Mouse (Mus musculus) retina, adult 2 months (tissue): ENCODE data around the gene Art1.
A peak's percentile ranks its signal among the peaks of the same experiment; 100 is the strongest.

Experiments
- DNase-seq: peaks from one replicate; pipeline ENCODE4 v3.0.0-alpha.2; 2012; ENCODE audit warnings: low read depth, low spot score

Art1 gene

DNA sequence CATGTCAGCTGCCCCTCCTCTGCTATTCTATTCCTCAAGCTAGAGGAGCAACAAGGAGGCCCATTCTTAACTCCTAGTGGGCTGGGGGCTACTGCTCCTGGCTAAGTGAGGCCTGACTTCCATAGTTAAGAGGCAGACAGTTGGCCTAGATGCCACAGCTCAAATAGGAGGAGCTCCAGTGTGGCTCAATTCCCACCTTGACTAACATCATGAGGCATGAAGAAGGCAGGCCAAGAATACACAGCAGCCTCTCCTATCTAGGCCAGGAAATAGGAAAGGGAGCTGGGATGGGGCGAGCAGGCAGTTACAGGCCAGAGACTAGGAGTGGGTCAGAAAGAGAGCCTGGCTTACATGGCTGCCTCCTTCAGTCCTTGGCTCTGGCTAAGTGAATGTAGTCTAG lies 6.7 kb downstream of the Art1 start:
- no peak for DNase-seq

GRCm38 (mm10) chr7:102109171-102109570 lies 7.6 kb downstream of the Art1 start, which contains the start of gene Art5:
Gene Art5 (minus strand): TSS chr7:102109489.
- DNase-seq: no peak

GRCm38 (mm10) chr7:102109746-102110145 lies 8.2 kb downstream of the Art1 start:
- no peak for DNase-seq

DNA sequence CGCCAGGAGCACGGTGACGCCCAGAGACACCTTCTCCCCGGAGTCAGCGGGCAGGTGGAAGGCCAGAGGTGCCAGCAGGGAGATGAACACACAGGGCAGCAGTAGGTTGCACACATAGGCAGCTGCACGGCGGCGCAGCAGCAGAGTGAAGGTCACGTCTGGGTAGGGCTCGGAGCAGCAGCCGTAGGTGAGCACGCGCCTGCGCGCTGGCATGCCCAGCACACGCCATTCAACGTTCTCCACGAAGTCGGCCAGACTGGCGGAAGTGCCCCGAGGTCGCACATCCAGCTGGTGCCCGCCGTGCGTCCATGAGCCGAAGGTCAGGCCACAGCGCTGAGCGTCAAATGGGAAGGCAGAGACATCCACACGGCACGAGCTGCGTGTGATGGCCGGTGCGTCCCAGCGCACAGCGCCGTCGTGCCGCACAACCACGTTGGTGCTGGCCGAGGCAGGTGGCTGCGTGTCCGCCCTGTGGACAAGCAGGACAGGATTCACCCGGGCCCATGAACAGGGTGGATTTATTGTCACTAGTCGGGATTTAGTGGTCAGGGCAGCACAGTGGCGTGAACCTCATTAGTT lies 11.7 kb downstream of the Art1 start:
- DNase-seq: no peak

GRCm38 (mm10) chr7:102116579-102117331 lies 15.2 kb downstream of the Art1 start, which contains the start of gene Chrna10:
Gene Chrna10 (minus strand): TSS chr7:102116828.
- no peak for DNase-seq

DNA sequence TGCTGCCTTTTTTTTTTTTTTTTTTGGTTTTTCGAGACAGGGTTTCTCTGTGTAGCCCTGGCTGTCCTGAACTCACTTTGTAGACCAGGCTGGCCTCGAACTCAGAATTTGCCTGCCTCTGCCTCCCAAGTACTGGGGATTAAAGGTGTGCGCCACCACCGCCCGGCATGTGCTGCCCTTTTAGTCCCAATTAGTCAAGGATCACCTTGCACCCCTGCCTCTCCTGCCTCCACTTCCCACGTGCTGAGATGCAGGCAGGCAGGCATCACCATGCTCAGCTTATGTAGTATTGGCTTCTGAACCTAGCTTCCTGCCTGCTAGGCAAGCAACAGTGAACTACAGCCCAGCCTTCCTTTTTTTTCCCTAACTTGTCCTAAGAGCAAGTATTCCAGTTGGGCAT lies 15.8 kb downstream of the Art1 start:
- DNase-seq: no peak

GRCm38 (mm10) chr7:102120326-102120725 lies 18.8 kb downstream of the Art1 start:
- DNase-seq: no peak

GRCm38 (mm10) chr7:102132395-102132794 lies 30.9 kb downstream of the Art1 start:
- no peak for DNase-seq

GRCm38 (mm10) chr7:102137464-102137863 lies 35.9 kb downstream of the Art1 start:
- peak; percentile 6 for DNase-seq

DNA sequence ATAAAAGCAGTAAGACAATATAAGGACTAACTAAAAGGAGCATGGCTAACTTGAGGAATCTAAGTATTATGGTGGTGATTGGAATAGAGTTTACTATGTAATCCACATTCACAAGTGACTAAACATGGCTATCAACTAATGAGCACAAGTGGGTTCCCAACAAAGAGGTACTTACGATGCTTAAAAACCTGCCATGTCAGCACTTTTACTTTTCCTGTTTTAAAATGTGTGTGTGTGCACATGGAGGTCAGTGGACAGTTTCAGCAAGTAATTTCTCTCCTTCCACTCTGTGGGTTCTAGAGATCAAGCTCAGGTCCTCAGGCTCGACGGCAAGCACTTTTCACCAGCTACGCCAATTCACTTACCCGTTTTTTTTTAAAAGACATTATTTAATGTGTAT lies 36.4 kb downstream of the Art1 start:
- no peak for DNase-seq

- no peak for DNase-seq
These were observed 52.1 kb downstream of the Art1 start for GRCm38 (mm10) chr7:102153691-102154090.
